Mouse (Mus musculus) thymus, postnatal 25 days (tissue): Measurements from ENCODE around the gene Krtap1-4.
A peak's percentile ranks its signal among the peaks of the same experiment; 100 is the strongest.
"Not testable (repeated sequence)": the region's sequence is repeated elsewhere in the genome, so short reads cannot be mapped to it uniquely, and the experiment has no call there.

Source experiments
- DNase-seq: peaks from one replicate; pipeline ENCODE4 v3.0.0; 2022

The Krtap1-4 gene

DNA sequence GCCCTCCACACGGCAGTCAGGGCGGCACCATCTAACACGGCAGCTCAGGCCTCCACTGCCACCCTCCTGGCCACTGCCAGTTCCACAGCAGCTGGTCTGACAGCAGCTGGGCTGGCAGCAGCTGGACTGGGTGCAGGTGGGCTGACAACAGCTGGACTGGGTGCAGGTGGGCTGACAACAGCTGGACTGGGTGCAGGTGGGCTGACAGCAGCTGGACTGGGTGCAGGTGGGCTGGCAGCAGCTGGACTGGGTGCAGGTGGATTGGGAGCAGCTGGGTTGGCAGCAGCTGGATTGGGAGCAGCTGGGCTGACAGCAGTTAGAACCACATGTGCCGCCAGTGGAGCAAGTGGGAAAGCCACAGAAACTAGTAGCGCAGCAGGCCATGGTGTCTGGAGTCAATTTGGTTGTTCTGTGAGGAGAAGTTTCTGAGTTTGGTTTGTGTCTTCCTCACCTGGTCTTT is at the start of gene Krtap1-4:
Gene Krtap1-4 (minus strand): TSS at position 410 of the 460 bp plus-strand sequence.
- DNase-seq: no peak

DNA sequence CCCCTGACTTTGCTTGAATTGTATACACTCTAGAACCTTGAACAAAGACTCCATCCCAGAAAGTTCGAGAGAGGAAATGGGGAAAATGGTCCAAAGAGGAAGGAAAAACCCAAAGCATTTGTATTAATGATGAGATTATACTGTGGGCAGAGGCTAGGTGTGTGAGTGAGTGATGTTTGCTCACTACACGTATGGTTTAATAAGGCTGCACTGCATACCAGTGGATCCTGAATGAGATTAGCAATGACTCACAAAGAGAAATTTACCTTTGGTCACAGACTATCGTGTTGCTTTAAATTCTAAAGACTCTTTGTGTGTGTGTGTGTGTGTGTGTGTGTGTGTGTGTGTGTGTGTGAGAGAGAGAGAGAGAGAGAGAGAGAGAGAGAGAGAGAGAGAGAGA is 47.4 kb upstream of the Krtap1-4 start:
- DNase-seq: no peak

DNA sequence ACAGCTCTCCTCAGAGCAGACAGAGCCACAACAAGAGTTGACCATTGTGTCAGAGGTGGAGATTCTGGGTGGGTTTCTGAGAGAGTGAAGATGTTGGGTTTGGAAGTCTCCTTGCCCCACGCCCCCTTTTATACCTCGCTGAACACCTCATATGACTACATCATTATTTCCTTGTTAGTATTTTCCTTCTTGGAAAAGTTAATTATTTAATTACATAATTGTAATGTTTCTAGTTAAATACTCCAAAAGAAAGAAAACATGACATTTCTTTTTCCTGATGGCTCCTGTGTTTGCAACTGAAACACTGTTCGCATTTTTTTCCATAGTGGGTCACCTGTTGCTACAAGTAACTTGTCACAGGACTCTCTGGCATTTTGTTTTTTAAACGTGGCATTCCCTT is 44.7 kb upstream of the Krtap1-4 start, which contains the start of gene Krtap4-1:
Gene Krtap4-1 (minus strand): TSS at position 101 of the 400 bp plus-strand sequence.
- no peak for DNase-seq

DNA sequence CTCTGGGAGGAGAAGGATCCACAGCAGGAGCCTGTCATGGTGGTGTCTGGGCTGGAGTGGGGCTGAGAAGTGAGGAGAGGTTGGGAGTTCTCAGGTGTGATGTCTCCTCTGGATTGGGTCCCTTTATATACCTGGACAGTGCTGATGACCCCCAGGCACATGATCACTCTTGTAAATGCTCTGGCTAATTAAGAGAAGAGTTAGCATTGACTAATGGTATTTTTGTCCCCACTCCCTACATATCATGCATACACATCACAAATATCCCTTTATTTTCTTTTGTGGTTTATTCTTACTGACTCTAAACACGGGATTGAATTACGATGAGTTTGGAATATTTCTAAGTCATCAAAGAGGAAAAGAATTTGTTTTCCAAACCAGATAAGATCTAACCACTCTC is 36.9 kb upstream of the Krtap1-4 start, which contains the start of gene Gm11562:
Gene Gm11562 (minus strand): TSS at position 101 of the 400 bp plus-strand sequence.
- no peak for DNase-seq

DNA sequence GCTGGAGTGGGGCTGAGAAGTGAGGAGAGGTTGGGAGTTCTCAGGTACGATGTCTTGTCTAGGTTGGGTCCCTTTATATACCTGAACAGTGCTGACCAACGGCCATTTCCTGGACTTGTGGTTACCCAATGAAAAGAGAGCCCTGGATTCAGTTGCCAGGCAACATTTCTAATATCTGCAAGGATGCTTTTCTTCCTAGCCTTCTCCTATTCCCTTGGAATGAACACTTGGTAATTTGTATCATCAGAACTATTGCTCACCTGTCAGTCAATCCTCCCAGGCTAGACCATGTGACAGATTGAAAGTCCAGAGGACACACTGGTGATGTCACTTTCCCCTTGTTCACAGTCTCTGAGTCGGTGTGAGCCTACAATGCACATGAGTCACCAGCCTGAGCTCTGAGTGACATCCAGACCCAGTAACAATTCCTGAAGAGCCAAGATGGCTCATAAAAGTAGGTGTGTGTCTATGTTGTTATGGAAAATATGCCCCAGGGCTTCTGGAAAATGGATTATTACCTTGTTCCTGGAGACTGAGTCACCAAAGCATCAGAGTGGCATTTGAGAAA is 31.4 kb upstream of the Krtap1-4 start, which contains the start of gene Krtap2-4:
Gene Krtap2-4 (minus strand): TSS at position 51 of the 568 bp plus-strand sequence.
- DNase-seq: no peak

DNA sequence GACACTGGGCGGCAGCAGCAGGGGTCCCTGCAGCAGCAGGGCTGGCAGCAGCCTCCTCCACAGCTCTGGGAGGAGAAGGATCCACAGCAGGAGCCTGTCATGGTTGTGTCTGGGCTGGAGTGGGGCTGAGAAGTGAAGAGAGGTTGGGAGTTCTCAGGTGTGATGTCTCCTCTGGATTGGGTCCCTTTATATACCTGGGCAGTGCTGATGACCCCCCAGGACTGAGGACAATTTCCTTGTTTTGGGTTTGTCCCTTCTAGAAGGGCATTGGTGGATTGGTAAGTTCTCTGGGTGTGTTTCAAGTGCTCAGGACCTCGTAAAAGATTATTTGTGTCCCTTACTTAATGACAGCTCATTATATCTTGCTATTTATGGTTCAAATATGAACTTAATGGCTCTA is 26.6 kb upstream of the Krtap1-4 start, which contains the start of gene Gm11937:
Gene Gm11937 (minus strand): TSS at position 101 of the 400 bp plus-strand sequence.
- DNase-seq: not testable (repeated sequence)

DNA sequence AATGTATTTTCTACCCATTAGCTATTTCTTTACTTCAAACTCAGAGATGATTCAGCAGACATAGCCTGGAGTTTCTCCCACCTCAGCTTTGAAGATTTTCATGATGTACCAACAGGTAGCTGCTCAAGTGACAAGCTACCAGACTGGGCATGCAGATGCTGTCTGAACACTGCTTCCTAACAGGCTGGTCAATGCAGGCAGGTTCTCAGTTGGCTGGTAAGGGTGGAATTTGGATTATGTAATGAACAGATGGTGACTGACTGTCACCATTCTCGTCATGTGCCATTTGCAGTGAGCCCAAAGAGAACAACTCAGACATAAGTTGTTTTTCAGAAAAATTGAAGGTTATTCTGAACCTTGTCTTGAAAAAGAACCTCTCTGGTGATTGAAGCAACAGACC is 25.7 kb upstream of the Krtap1-4 start:
- no peak for DNase-seq

DNA sequence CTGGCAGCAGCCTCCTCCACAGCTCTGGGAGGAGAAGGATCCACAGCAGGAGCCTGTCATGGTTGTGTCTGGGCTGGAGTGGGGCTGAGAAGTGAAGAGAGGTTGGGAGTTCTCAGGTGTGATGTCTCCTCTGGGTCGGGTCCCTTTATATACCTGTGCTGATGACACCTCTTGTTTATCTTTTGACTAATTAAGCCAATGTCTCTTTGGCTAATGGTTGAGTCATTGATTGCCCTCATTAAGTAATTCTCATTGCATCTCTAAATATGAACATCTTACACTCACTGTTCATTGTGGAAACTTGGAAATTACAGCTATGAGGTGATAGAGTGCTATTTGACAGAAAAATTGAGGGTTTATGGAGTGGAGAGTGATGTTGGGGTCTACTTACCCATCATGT is 19.8 kb upstream of the Krtap1-4 start, which contains the start of gene Gm11938:
Gene Gm11938 (minus strand): TSS at position 101 of the 400 bp plus-strand sequence.
- DNase-seq: not testable (repeated sequence)

DNA sequence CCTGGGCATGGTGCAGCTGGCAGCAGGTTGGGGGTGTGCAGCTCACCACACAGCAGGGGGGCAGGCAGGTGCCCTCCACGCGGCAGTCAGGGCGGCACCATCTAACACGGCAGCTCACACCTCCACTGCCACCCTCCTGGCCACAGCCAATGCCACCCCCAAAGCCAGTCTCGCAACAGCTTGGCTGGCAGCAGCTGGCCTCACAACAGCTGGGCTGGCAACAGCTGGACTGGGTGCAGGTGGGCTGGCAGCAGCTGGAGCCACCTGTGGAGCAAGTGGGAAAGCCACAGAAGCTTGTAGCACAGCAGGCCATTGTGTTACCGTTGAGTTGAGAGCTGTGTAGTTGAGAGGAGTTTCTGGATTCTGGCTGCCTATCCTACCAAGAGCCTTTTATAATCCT is 14.3 kb upstream of the Krtap1-4 start, which contains the start of gene Krtap9-3:
Gene Krtap9-3 (minus strand): TSS at position 364 of the 400 bp plus-strand sequence.
- DNase-seq: not testable (repeated sequence)

DNA sequence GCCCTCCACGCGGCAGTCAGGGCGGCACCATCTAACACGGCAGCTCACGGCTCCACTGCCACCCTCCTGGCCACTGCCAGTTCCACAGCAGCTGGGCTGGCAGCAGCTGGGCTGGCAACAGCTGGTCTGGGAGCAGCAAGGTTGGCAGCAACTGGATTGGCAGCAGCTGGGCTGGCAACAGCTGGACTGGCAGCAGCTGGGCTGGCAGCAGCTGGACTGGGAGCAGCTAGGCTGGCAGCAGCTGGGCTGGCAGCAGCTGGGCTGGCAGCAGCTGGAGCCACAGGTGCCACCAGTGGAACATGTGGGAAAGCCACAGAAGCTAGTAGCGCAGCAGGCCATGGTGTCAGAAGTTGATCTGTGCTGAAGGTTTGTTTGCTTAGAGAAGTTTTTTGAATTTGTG is 7.5 kb upstream of the Krtap1-4 start, which contains the start of gene Krtap1-3:
Gene Krtap1-3 (minus strand): TSS at position 359 of the 400 bp plus-strand sequence.
- no peak for DNase-seq

DNA sequence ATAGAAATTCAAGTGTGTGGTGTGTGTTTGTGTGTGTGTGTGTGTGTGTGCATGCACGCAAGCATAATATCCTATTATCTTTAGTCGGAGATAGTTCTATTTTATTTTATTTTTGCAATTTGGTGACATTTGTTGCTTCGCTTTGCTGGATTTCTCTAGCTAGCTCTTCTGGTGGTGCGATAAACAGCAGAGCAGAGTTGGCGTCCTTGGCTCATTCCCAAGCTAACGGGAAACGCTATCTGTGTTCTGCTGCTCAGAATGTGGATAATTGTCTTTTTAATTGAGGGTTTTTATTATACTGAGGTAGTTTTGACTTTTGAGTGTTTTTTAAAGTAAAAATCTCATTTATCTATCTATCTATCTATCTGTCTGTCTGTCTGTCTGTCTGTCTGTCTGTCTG is 1.6 kb upstream of the Krtap1-4 start:
- DNase-seq: no peak

DNA sequence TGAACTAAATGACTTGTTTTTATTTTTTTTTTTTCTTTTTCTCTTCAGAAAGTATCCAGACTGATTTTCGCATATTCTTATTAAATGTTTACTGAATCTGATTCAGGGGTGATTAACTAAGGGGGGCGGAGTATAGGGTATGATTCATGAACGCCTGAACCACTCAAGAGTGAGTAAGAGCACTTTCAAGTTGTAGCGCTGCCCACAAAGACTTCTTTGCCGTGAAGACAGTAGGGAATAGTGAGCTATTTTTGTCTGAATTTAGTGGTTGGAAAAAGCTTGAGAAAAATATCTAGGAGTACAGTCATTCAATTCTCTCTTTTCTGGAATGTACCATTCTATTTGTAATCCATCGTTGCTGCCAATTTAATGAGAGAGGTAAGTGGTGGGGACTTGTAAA is 1.9 kb downstream of the Krtap1-4 start:
- no peak for DNase-seq

DNA sequence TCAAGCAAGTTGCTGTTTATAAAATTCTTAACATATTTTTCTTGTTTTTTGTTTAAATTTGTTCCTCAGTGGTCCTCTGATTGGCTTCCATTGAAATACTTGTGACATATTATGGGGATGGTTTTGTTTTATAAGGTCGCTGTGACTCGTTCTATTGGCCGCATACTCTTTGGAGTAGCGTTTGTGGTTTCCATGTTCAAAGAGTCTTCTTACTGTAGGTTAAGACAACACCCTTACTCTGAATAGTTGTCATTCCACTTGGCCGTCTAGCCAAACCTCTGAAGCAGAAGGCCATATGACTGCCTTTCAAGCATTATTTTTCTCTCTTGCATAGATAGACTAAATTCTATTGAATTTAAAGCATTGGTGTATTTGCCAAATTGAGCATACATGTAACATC is 2.4 kb downstream of the Krtap1-4 start:
- DNase-seq: no peak

DNA sequence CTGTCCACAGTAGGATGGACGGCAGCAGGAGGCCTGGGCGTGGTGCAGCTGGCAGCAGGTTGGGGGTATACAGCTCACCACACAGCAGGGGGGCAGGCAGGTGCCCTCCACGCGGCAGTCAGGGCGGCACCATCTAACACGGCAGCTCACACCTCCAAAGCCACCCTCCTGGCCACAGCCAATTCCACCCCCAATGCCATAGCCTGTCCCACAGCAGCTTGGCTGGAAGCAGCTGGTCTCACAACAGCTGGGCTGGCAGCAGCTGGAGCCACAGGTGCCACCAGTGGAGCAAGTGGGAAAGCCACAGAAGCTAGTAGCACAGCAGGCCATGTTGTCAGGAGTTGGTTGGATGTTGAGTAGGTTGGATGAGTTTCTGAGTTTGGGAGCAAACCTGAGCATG is 2.8 kb downstream of the Krtap1-4 start, which contains the start of gene Krtap1-5:
Gene Krtap1-5 (minus strand): TSS at position 381 of the 400 bp plus-strand sequence.
- no peak for DNase-seq

DNA sequence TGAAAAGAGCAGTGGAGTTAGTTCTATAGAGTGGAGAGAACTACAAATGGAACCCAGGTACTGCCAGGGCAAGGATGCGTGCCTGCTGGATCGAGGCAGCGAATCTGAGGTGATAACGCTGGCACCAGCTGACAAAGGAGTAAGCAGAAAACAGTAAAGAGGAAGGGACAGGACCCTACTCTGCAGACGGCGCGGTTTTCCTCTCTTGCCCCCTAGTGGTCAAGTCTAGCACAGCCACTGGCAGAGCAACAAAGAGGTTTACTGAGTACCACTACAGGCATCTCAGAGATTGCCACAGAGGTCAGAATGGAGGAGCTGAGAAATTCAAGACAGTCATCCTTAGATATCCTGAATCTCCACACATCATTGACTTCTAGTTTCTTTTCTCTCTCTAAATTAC is 9.3 kb downstream of the Krtap1-4 start:
- peak; percentile 62 for DNase-seq

DNA sequence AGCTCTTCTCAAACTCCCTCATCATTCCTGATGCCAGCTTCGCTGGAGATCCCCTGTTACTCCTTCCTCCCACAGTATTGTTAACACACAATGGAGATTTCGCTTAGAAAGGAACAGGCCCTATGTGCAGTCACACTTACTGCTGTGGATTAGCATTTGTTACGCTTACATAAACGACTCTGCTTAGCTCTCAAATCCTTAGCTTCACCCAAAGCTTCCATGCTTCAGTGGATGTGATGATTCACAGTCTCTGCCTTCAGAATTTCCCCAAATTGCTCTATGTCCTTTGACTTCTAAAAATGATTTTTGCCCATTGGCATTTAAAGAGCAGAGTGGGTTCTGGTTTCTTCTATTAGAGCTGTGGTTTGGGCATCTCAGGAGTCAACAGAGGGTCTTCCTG is 10.3 kb downstream of the Krtap1-4 start:
- no peak for DNase-seq

DNA sequence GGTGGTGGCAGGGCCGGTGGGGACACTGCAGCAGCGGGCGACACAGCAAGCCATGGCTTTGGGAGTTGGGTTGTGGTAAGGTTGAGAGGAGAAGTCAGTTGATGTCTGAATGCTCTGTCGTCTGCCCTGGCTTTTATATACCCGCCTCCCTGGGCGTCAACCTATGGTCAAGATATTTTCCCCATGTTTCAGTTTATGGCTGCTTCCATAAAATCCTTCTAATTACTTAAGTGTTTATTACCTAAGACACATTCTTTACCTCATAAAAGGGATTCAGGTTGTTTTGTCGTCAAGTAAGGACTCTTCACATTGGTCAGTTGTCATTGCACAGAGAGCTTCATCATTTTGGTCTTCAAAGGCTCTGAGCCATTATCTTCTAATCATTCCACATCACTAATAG is 16.9 kb downstream of the Krtap1-4 start, which contains the start of gene Krtap3-1:
Gene Krtap3-1 (minus strand): TSS at position 101 of the 400 bp plus-strand sequence.
- no peak for DNase-seq

DNA sequence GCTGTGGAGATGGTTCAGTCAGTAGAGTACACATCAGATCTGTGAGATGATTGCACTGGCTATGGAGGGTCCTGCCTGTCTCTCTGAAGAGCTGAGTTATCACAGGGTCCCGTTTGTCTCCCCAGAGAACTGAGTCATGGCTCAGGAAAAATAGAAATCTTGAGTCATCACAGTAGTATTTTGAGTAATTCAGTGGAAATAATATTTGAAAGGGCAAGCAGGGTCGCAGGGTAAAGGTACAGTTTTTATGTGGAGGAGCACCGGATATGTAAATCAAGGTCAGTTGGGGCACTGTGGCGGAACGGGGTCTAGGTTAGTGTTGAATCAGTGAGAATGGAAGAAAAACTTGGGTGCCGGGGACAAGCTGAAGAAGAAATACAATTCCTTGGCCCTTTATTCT is 20.9 kb downstream of the Krtap1-4 start:
- no peak for DNase-seq

DNA sequence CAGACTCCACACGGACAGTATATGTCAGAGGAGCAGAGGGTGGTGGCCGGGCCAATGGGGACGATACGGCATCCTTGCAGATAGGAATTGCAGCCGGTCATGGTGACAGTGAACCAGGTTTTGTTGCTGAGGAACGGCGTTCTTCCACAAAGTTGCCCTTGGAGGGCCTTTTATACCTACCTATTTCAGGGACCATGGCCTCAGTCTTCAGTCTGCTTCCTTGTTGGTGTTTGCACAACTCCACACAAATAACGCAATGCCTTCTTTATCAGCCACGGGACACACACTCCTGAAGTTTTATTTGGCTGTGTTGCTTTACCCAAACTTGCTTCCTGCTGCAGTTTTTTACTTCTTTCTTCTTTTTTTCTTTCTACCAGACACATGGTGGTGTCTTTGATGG is 24.1 kb downstream of the Krtap1-4 start, which contains the start of gene Gm11939:
Gene Gm11939 (minus strand): TSS at position 101 of the 400 bp plus-strand sequence.
- no peak for DNase-seq

DNA sequence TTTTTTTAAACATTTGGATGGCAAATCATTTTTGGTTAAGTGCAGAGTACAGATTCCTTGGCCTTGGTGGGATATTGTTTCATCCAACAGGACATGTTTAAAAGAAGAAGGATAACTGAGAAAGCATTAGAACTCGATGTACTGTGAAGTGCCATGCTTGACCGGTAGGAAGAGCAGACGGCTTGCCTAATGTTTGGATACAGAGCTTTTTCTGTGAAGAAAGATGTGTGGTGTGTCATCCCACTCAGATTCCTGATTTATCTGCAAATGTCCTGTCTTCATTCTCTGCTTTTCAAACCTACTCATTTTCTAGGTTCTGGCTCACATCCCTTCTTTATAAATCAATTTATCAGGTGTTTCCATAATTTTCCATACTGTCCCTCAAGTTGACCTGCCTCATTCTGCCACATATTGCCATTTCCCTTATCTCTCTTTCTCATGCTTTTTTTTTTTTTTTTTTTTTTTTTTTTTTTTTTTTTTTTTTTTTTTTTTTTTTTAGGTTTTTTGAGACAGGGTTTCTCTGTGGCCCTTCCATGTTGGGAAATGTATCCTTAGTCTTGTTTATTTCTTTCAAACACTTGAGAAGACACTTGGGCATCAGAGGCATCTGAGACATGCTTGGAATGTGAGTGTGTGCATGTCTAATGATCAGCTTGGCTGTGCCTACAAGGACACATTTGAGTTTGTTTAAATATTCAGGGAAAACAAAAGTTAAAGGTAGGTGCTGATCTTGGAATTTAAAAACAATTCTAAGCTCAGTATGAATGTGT is 25.3 kb downstream of the Krtap1-4 start:
- no peak for DNase-seq

DNA sequence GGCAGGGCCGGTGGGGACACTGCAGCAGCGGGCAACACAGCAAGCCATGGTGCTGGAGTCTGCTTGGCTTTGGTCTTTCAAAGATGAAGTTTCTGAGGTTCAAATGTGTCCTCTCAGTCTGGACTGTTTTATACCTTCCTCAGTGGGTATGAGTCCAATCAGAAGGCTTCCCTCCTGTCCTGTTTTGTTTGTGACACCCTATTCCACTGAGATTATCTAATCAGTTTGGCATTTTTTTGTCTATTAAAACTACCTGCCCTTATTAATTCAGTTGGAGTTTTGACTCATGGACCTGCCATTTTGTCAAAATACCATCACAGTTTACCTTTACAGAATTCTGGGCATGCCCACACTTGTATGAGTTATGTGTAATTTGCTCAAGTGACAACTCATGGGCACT is 26.7 kb downstream of the Krtap1-4 start, which contains the start of gene Krtap3-2:
Gene Krtap3-2 (minus strand): TSS at position 101 of the 400 bp plus-strand sequence.
- no peak for DNase-seq

DNA sequence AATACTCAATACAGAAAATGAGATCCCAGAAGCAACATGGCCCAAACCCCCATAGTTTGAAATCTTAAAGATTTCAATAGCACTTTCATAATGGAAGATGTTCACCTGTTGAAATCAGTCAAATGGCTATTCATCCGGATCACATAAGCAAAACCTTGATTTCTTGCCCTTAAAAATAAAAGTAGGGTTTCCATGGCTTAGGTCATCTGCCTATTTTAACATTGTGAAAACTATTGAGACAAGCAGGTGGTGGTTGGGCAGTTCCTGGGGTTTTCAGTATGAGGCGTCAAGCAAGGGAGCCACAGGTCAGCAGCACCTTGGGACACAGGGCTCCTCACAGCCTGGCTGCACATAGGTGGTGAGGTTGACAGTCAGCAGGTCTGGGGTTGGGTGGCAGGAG is 27.3 kb downstream of the Krtap1-4 start:
- no peak for DNase-seq

DNA sequence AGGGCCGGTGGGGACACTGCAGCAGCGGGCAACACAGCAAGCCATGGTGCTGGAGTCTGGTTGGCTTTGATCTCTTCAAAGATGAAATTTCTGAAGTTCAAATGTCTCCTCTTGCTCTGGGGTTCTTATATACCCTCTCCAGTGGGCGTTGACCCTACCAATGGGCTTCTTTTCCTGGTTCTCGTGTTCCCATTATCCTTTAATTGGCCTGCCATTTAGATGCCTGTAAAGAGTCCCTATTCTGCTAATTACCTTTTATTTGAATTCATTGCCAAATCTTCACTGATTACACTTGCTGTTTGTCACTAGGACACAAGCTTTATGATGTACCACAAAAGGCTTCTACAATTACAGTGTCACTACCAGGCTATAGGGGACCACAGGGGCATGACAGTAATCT is 32.7 kb downstream of the Krtap1-4 start, which contains the start of gene Krtap3-3:
Gene Krtap3-3 (minus strand): TSS at position 101 of the 400 bp plus-strand sequence.
- no peak for DNase-seq
